Mouse (Mus musculus) midbrain, embryonic 16.5 days (tissue): Measurements from ENCODE around the gene Cfap77. TPM values are rescaled to one million over a fixed set of nuclear protein-coding genes. Genes with fewer than 3 reads are reported as not detected.

Experiments
- ATAC-seq: fragments of 200-750 bp; cut with Nextera tagmentation; 2 replicates; pipeline ENCODE4 v1.8.0; 2017; ENCODE audit warnings: moderate TSS enrichment
- H3K27ac ChIP-seq: fragments of 300-500 bp; sonication (generic); 2 replicates; pipeline ENCODE4 v1.5.1; 2014; ENCODE audit warnings: mild to moderate bottlenecking, low read length, mixed read lengths
- H3K27me3 ChIP-seq: fragments of 300-500 bp; sonication (generic); 2 replicates; pipeline ENCODE4 v1.6.1; 2014; ENCODE audit warnings: low read depth, low read length, mixed read lengths; ENCODE audit not compliant: control insufficient read depth, insufficient read depth
- H3K36me3 ChIP-seq: fragments of 300-500 bp; sonication (generic); 2 replicates; pipeline ENCODE4 v1.6.1; 2014; ENCODE audit warnings: mild to moderate bottlenecking, low read length, moderate library complexity, mixed read lengths; ENCODE audit not compliant: control insufficient read depth, insufficient read depth
- H3K4me1 ChIP-seq: fragments of 300-500 bp; sonication (generic); 2 replicates; pipeline ENCODE4 v1.6.1; 2014; ENCODE audit warnings: mild to moderate bottlenecking, low read length, mixed read lengths; ENCODE audit not compliant: control insufficient read depth, insufficient read depth
- H3K4me2 ChIP-seq: fragments of 300-500 bp; sonication (generic); 2 replicates; pipeline ENCODE4 v1.6.1; 2014; ENCODE audit warnings: mild to moderate bottlenecking, low read length, mixed read lengths
- H3K4me3 ChIP-seq: fragments of 300-500 bp; sonication (generic); 2 replicates; pipeline ENCODE4 v1.5.1; 2014; ENCODE audit warnings: low read depth, mild to moderate bottlenecking, low read length, moderate library complexity, mixed read lengths
- H3K9ac ChIP-seq: fragments of 300-500 bp; sonication (generic); 2 replicates; pipeline ENCODE4 v1.6.1; 2014; ENCODE audit warnings: low read depth, low read length, mixed read lengths
- H3K9me3 ChIP-seq: fragments of 300-500 bp; sonication (generic); replicated peaks from 2 replicates; pipeline ENCODE4 v1.6.1; 2014; ENCODE audit warnings: mild to moderate bottlenecking, low read length, mixed read lengths; ENCODE audit not compliant: control insufficient read depth, poor library complexity, severe bottlenecking
- WGBS: fragments of 180-500 bp; shearing (Covaris S2); extraction: QIAGEN DNeasy Blood & Tissue Kit; methylation state at CpG from one replicate; pipeline ENCODE4 v1.1.7; 2014; 5-methylcytosine and 5-hydroxymethylcytosine counted together
- polyA plus RNA-seq: library from polyadenylated mRNA; unstranded; fragments of >200 nt; fragmentation: Nextera tagmentation; extraction: Ambion mirVana; gene quantifications from 2 replicates; pipeline ENCODE4 v1.2.1, GENCODE M21; 2015

The Cfap77 gene
- polyA plus RNA-seq, 1 experiment from 2014 or later = 1.2 TPM

DNA sequence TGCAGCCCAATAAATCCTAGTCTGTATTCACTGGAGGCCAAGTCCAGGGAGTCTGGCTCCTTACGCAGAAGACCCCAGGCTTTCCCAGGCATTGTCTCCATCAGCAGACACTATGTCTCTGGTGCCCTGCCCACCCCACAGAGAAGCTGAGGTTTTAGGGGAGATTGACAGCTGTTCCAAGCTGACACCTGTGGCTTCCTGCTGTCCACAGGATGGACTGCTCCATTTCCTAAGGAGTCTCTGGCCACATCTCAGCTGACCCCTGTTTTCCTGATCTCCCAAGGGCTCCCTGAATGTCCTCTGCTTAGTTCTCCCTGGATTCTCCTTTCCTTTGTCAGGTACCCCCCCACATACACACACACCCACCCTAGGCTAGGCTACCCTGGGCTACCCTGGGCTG is 86.6 kb downstream of the Cfap77 start:
- Histone ChIP-seq H3K27ac (no peak overlapping the region), H3K4me2 (no peak overlapping the region), H3K36me3 (no peaks in the 10 kb centered on the region), H3K4me1 (peaks cover 2% of the 10 kb centered on the region; the same call in 1 of the 2 replicates), H3K27me3 (no peaks in the 10 kb centered on the region; the same call in 1 of the 2 replicates), H3K4me3 (no peak overlapping the region), H3K9me3 (no peaks in the 10 kb centered on the region), H3K9ac (no peak overlapping the region)
- WGBS = 77% methylated on average over 1 of the region's 1 CpGs
- ATAC-seq = no peak

DNA sequence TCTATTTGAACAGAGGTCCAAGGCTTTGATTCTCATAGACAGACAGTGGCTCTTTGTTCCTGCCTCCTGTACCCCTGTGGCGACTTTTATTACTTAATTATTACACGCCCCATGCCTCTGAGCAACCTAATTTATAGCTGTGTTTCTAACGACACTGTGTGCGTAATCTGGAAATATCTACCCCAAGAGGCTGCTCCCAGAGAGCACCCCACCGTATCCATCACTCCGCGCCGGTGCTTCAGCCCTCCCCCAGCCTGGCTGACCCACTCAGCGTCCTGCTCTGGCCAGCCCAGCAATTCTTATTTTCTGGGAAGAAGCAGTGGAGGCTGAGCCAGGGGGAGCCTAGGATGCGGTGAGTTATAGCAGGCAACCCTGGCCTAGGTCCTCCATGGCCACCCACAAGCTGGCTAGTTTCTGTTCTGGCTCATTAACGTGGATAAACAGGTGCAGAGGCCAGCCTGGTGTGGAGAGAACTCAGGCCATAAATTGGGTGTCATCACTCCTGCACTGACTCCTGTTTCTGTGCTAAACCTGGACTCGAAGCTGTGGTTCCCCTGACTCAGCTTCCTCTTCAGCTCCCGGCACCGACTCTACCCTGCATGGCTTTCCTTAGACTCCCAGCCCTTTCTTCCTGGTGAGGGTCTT is 88.6 kb downstream of the Cfap77 start:
- Histone ChIP-seq H3K4me2 (no peak overlapping the region), H3K36me3 (no peaks in the 10 kb centered on the region), H3K4me1 (peaks cover 2% of the 10 kb centered on the region; the same call in 1 of the 2 replicates), H3K9me3 (no peaks in the 10 kb centered on the region), H3K4me3 (no peak overlapping the region), H3K27me3 (no peaks in the 10 kb centered on the region; the same call in 1 of the 2 replicates), H3K9ac (no peak overlapping the region), H3K27ac (no peak overlapping the region)
- 38% methylated on average over 14 of the region's 14 CpGs for WGBS
- no peak for ATAC-seq

DNA sequence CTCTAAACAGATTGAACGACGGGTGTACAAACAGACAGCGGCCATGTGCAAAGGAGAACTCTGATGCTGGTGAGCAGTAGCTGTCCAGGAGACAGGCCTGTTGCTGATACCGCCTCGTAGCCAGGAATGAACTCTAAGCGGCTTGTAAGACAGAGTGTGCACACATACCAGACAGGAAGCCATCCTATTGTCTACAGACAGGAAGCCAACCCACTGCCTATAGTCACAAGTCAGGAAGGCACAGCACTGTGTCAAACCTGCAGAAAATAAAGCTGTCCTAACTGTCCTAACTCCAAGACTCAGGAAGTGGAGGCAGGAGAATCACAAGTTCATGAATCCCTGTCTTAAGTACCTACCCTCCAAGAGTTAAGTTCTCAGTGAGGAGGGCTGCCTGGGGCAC is 91.3 kb downstream of the Cfap77 start:
- H3K27ac ChIP-seq = no peak overlapping the region
- 92% methylated on average over 6 of the region's 6 CpGs for WGBS
- H3K4me1 ChIP-seq = peaks cover 2% of the 10 kb centered on the region; the same call in 1 of the 2 replicates
- no peaks in the 10 kb centered on the region for H3K27me3 ChIP-seq
- H3K36me3 ChIP-seq = no peaks in the 10 kb centered on the region
- H3K4me3 ChIP-seq = no peak overlapping the region
- ATAC-seq = no peak
- no peak overlapping the region for H3K4me2 ChIP-seq
- H3K9ac ChIP-seq = no peak overlapping the region
- H3K9me3 ChIP-seq = no peaks in the 10 kb centered on the region

DNA sequence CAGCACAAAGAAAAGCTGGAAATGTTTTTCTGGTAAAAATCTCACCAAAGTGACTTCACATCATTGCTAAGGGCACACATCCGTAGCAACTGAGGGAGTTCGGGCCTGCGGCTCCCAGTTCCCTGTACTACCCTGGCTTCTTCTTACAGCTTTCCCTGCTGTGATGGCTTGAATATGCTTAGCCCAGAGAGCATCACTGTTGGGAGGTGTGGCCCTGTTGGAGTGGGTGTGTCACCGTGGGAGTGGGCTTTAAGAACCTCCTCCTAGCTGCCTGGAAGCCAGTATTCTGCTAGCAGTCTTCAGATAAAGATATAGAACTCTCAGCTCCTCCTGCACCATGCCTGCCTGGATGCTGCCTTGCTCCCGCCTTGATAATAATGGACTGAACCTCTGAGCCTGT is 93.2 kb downstream of the Cfap77 start:
- WGBS = 66% methylated on average over 5 of the region's 5 CpGs
- H3K4me3 ChIP-seq = no peak overlapping the region
- ATAC-seq = no peak

DNA sequence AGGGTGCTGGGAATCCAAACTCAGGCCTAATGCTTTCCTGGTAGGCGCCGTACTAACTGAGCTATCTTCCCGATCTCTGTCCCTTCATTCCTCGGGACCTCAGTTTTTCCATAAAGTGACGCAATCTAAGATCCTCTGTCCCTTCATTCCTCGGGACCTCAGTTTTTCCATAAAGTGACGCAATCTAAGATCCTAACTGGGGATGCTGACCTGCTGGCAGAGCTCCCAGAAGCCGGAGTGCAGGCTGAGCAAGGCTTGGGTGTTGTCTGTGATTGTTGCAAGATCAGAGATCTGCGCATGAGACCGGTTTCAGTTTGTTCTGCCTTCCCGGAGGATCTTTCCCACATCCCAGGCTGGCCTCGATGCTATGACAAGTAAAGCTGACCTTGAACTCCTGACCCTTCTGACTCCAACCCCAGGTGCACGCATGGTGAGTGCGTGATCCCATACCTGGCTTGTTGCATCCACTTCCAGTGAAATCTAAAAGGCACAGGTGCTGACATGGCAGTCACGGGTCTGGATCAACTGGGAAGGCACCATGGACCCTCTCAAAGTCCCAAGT is 93.8 kb downstream of the Cfap77 start:
- H3K9me3 ChIP-seq = no peaks in the 10 kb centered on the region
- no peak overlapping the region for H3K4me2 ChIP-seq
- H3K36me3 ChIP-seq = no peaks in the 10 kb centered on the region
- H3K9ac ChIP-seq = no peak overlapping the region
- ATAC-seq = no peak
- H3K4me1 ChIP-seq = peaks cover 2% of the 10 kb centered on the region; the same call in 1 of the 2 replicates
- no peak overlapping the region for H3K27ac ChIP-seq
- H3K4me3 ChIP-seq = no peak overlapping the region
- 91% methylated on average over 15 of the region's 15 CpGs for WGBS
- H3K27me3 ChIP-seq = no peaks in the 10 kb centered on the region

More for the DNA sequence above, 93.2 kb downstream of the Cfap77 start:
- H3K9ac ChIP-seq = no peak overlapping the region
- H3K4me2 ChIP-seq = no peak overlapping the region
- H3K9me3 ChIP-seq = no peaks in the 10 kb centered on the region
- no peaks in the 10 kb centered on the region for H3K36me3 ChIP-seq
- H3K27me3 ChIP-seq = no peaks in the 10 kb centered on the region
- H3K4me1 ChIP-seq = peaks cover 2% of the 10 kb centered on the region; the same call in 1 of the 2 replicates
- no peak overlapping the region for H3K27ac ChIP-seq

DNA sequence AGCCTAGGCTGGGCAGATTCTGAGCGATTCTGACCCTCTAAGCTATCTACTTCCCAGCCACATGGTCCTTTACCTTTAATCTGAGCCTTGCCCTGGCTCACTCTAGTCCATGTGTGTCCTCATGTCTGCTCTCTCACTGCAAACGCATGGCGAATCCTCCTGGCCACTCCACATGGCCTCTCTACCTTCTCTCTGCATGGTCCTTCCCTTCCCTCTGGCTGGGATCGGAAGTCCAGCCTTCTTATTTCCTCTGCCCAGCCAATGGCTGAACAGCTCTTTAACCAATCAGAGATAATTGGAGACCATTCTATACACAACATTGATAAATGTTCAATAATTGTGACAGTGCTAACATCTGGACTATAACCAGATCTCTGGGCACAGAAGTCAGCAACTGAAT is 98.0 kb downstream of the Cfap77 start:
- Histone ChIP-seq H3K9ac (no peak overlapping the region), H3K9me3 (no peaks in the 10 kb centered on the region), H3K27ac (no peak overlapping the region), H3K4me2 (no peak overlapping the region), H3K36me3 (no peaks in the 10 kb centered on the region), H3K4me1 (no peaks in the 10 kb centered on the region), H3K4me3 (no peak overlapping the region), H3K27me3 (no peaks in the 10 kb centered on the region)
- ATAC-seq = no peak
- 92% methylated on average over 4 of the region's 4 CpGs for WGBS

DNA sequence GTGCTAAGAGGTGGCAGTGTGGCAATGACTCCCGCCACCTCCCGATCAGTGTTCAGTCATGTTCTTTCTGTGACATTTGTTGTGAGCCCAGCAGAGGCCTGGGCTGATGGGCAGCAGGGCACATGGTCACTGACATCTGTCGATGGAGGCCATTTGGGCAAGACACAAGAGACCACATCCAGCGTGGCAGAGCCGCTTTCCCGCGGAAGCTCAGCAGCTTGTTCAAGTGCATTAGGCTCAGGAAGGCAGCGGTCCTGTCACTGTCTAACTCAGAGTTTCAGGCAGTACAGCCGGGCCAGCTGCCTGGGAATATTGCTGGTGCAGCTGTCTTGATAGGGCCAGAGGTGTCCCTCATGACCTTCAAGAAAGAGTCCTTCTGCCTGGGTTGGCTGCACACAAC is 100.3 kb downstream of the Cfap77 start:
- 77% methylated on average over 9 of the region's 9 CpGs for WGBS
- Histone ChIP-seq H3K36me3 (no peaks in the 10 kb centered on the region), H3K27ac (no peak overlapping the region), H3K27me3 (no peaks in the 10 kb centered on the region), H3K9ac (no peak overlapping the region), H3K4me1 (no peaks in the 10 kb centered on the region; the same call in 1 of the 2 replicates), H3K4me3 (no peak overlapping the region), H3K4me2 (no peak overlapping the region), H3K9me3 (no peaks in the 10 kb centered on the region)
- ATAC-seq = no peak

DNA sequence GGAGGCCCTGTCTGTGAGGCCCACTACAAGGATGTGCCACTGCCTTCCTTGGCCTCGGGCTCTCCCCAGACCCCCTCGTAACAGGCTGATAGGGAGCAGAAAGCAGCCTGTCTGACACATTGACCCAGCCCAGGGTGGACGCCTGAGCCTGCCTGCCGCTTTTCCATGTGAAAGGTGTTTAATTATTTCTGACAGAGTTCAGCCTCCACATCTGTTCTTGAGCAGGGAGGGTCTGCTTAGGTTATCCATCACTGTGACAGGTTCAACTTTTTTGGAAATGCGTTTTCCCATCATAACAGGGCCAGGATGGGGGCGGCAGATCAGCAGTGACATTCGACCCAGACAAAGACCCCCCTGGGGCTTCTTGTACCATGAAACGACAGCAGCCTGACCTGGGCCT is 101.9 kb downstream of the Cfap77 start:
- Histone ChIP-seq H3K9me3 (no peaks in the 10 kb centered on the region), H3K4me3 (no peak overlapping the region)
- no peak for ATAC-seq

DNA sequence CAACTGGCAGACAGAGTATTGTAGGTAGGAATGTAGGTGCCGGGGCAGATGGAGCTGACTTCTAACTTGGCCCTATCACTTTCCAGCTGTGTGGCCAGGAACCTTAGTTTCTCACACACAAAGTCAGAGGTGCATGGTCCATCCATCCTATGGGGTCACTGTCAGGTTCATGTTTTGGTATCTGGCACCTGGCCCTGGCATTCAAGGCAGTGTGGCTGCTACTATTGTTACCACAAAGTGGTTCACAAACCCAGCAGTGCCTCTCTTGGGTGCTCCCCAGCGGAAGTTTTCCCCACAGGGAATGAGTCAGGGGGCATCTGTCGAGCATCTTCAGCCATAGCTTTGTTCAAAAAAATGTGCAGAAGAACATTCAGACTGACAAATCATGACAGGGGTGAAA is 108.6 kb downstream of the Cfap77 start:
- no peaks in the 10 kb centered on the region for H3K27me3 ChIP-seq
- no peak for ATAC-seq
- no peaks in the 10 kb centered on the region for H3K36me3 ChIP-seq
- H3K9ac ChIP-seq = no peak overlapping the region
- no peak overlapping the region for H3K4me2 ChIP-seq
- H3K4me3 ChIP-seq = no peak overlapping the region
- no peaks in the 10 kb centered on the region for H3K9me3 ChIP-seq
- peaks cover 20% of the 10 kb centered on the region for H3K4me1 ChIP-seq
- 82% methylated on average over 3 of the region's 3 CpGs for WGBS
- no peak overlapping the region for H3K27ac ChIP-seq

More for the DNA sequence above, 101.9 kb downstream of the Cfap77 start:
- Histone ChIP-seq H3K4me1 (no peaks in the 10 kb centered on the region; the same call in 1 of the 2 replicates), H3K27me3 (no peaks in the 10 kb centered on the region), H3K4me2 (no peak overlapping the region), H3K36me3 (no peaks in the 10 kb centered on the region), H3K27ac (no peak overlapping the region), H3K9ac (no peak overlapping the region)
- 52% methylated on average over 8 of the region's 8 CpGs for WGBS
